Mouse (Mus musculus): ENCODE measurements around the gene Gm28891.
"Not testable (repeated sequence)": the region's sequence is repeated elsewhere in the genome, so short reads cannot be mapped to it uniquely, and the experiment has no call there.

Gm28891 gene

GRCm38 (mm10) chrY:60240902-60241301, at the start of gene Gm28891:
Gene Gm28891, plus strand, starts transcription at chrY:60241202.
- in situ Hi-C loops (cut with MboI; ENCODE audit: low pct_unique_long_range_greater_than_20kb in 1 of 2, low sequenced_read_pairs in 2 of 2, unreplicated experiment in 1 of 2): not testable (repeated sequence)
